Mouse (Mus musculus) 3134 (cell line): Measurements from ENCODE around the gene Akr1b10.
"Not testable (repeated sequence)": the region's sequence is repeated elsewhere in the genome, so short reads cannot be mapped to it uniquely, and the experiment has no call there.

ENCODE experiments used
- DNase-seq: peaks from one replicate; pipeline ENCODE4 v3.0.0-alpha.2; 2011; ENCODE audit warnings: low spot score; ENCODE audit not compliant: insufficient read length; ENCODE audit errors: extremely low read depth

Akr1b10 gene

GRCm38 (mm10) chr6:34384110-34384661 is at the start of gene Akr1b10:
Gene Akr1b10 (plus strand): TSS chr6:34384218.
- peak; percentile 79 for DNase-seq

DNA sequence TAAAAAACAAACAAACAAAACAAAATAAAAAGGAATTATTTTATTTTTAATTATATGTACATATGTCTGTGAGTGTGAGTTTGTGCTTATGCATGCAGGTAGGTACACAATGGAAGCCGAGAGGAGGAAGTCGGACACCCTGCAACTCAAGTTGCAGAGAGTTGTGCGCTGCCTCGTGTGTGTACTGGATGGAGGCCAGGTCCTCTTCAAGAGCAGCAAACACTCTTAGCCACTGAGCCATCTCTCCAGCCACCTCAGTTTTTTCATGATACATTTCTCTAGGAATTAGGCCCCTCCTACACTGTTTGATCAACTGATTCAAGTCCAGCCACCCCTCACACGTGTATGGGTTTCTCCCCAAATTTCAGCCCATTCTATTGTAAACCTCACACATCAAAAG is 49.3 kb upstream of the Akr1b10 start:
- no peak for DNase-seq

DNA sequence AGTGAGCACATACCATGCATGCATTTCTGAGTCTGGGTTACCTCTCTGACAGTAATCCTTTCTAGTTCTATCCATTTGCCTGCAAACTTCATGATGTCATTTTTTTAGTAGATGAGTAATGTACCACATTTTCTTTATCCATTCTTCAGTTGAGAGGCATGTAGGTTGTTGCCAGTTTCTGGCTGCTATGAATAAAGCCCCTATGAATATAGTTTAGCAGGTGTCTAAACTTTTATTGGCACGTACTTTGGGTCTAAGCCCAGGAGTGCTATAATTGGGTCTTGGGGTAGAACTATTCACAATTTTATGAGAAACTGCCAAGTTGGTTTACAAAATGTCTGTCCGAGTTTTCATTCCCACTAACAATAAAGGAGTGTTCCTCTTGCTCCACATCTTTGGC is 46.2 kb upstream of the Akr1b10 start:
- DNase-seq = no peak

- DNase-seq = no peak
These were observed 42.0 kb upstream of the Akr1b10 start for GRCm38 (mm10) chr6:34341991-34342390.

- DNase-seq = no peak
These were observed 41.5 kb upstream of the Akr1b10 start for GRCm38 (mm10) chr6:34342476-34342875.

- DNase-seq = peak; percentile 31
These were observed 40.6 kb upstream of the Akr1b10 start for GRCm38 (mm10) chr6:34343426-34343825.

DNA sequence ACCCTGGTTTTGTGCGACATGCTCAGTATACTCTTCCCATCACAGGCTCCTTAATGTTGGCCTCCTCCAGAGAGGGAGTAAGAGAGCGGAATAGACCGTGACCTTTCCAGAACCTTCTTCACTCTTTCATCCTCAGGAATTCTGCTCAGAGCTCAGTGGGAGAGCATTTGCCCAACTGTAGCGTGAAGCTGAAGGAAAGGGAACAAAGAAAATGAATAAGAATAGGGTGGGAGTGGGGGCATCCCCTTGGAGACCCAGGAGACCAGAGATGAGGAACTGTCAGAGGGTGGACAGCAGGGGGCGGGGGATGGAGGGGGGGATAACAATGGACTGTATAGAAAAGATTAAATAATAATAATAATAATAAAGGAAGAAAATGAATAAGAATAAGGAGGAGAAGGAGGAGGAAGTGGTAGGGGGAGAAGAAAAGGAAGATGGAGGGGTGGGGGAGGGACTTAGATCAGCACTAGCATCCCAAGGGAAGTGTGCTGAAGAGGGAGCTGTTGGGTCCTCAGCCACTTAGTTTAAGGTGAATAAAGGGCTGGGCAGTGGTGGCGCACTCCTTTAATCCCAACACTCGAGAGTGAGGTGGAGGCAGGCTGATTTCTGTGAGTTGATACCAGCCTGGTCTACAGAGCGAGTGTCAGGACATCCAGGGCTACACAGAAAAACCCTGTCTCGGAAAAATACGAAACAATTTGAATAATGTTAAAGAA is 39.7 kb upstream of the Akr1b10 start:
- no peak for DNase-seq

GRCm38 (mm10) chr6:34344935-34345334 is 39.1 kb upstream of the Akr1b10 start:
- DNase-seq = no peak

DNA sequence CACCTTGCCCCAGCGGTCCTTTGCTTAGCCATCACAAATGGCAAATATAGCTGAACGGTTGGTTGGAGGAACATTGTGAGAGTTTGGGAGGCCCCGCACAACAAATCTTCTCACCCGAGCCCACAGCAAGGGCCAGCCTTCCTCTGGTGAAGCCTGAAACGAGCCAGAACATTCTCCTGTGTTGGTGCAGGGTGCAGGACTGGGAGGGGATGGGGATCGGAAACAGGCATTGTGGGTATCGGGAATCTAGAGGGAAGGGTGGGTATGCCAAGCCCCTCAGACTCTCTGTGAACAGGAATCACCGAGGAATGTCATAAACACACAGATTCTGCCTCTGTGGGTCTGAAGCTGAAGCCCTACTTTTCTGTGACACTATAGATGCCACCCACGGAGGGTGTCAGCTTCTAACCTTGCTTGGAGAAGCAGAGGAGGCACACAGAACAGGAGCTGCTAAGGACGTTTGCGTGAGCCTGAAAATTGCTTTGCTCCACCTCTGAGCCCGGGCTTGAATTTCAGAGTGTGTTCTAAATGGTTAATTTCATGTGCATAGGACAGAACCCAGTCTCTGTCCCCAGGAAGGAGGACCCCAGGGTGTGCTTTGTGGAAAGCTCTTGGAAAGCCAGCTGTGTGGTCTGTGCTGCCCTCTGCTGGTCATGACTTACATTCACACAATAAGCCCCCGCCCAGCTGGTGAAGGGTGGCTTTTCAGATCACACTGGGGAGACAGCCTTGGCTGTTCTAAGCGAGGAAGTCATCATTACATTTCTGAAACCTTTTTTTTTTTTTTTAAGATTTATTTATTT is 37.7 kb upstream of the Akr1b10 start:
- DNase-seq = peak; percentile 13

DNA sequence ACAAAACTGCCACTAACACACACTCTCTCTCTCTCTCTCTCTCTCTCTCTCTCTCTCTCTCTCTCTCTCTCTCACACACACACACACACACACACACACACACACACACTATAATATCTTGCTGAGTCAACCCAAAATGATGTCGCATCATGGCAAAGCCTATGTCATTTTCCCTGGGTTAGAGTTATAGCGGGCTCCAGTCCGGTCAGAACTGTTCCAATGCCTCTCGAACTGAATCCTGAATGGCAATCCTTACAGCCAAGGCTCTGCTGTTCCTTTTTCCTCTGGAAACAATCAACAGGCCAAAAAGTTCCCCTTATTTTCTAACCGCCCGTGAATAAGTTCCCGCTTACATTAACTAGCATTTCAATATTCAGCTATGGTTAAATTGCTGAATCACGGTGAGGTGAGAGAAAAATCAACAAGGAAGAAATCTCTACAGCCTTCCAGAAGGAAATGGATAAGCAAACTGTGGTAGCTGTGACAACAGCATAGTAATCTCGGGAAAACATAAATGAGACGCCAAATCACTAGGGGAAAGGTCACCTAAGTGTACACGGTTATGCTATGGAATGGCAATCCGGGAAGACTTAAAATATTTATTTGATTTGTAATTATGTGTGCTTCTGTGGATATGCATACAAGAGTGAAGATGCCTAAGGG is 33.9 kb upstream of the Akr1b10 start:
- DNase-seq = no peak

GRCm38 (mm10) chr6:34351481-34351880 is 32.5 kb upstream of the Akr1b10 start:
- not testable (repeated sequence) for DNase-seq

- DNase-seq = no peak
These were observed 31.6 kb upstream of the Akr1b10 start for GRCm38 (mm10) chr6:34352401-34352800.

DNA sequence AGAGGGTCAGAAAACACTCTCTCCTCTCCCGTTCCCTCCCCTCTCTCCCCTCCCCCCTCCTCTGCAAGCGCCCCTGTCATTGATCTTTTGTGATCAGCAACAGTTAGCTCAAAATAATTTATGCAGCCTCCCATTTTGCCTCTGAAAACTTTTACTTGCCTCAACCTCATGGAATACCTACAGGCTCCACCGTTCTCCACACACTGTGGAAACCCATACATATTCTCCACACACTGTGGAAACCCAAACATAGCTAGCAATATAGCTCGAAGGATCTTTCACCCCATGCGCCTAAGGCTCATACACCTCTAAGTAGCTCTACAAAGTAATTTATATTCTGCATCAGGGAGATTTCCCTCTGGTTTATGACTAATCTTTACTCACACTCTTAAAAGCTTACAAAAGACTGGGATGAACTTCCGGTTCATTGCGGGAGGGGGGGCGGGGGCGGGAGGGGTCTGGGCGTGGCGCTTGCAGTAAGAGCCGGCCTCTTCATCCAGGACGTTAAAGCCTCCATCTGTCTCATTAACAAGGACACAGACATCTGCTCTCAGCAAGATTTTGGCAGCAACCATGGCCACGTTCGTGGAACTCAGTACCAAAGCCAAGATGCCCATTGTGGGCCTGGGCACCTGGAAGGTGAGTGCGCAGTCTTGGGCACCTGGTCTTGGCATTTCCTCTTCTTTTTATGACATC is 30.2 kb upstream of the Akr1b10 start, which contains the start of gene Akr1b8:
Gene Akr1b8 (plus strand): TSS at position 462 of the 696 bp plus-strand sequence.
- DNase-seq = peak; percentile 70

GRCm38 (mm10) chr6:34354354-34355348 is 29.4 kb upstream of the Akr1b10 start:
- DNase-seq = peak; percentile 19

- DNase-seq = no peak
These were observed 28.7 kb upstream of the Akr1b10 start for GRCm38 (mm10) chr6:34355349-34355747.

DNA sequence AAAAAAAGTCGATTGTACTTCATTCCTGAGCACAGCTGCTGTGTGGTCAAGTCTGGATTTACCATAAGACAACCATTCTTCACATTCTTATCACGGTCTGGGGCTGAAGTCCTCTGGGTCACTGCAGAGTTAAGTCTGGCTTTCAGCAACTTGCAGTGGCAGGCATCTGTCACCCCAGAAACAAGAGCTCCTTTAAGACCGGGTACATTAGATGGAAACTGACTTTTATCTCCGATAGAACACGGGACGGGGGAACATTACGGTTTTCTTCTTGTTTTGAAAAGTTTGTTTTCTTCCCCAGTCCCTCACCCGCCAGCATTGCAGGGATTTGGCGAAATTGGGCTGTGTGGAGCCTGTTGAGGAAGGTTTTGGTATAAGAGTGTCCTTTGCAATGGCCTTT is 28.2 kb upstream of the Akr1b10 start:
- no peak for DNase-seq

- no peak for DNase-seq
These were observed 19.5 kb upstream of the Akr1b10 start for GRCm38 (mm10) chr6:34364217-34365136.

GRCm38 (mm10) chr6:34367998-34368397 is 16.0 kb upstream of the Akr1b10 start:
- DNase-seq = no peak
